Mouse (Mus musculus) adrenal gland, adult 2 months (tissue): ENCODE measurements at regions not wholly inside any gene's neighbourhood (a gene's known extent, or its start where the extent isn't known, plus 50 kb on each side); places are given as distances from the start of the nearest gene placed in this dataset.
A peak's percentile ranks its signal among the peaks of the same experiment; 100 is the strongest.

ENCODE experiments used
- DNase-seq: peaks from one replicate; pipeline ENCODE4 v3.0.0; 2021

DNA sequence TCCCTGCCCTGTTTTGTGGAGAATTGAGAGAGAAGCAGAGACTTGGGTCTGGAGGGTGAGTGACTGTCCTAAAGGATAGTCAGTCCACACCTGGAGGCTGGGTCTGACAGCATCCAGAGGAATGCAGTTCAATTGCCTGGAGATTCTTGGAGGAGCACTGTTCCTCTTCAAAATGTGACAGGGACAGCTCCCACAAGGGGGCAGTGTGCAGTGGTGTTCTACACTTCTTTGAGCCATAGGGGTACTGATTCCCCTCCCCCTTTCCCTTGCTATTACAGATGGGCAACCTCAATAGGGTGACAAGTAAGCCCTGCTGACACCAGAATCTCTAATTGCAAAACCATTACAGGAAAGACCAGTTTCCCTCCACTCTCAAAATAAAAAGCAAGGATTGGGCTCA lies 63.7 kb upstream of the Gm773 start:
- DNase-seq = peak; percentile 6

- peak; percentile 8 for DNase-seq
These were observed 61.5 kb upstream of the Gm773 start for GRCm38 (mm10) chrX:56274170-56274569.

DNA sequence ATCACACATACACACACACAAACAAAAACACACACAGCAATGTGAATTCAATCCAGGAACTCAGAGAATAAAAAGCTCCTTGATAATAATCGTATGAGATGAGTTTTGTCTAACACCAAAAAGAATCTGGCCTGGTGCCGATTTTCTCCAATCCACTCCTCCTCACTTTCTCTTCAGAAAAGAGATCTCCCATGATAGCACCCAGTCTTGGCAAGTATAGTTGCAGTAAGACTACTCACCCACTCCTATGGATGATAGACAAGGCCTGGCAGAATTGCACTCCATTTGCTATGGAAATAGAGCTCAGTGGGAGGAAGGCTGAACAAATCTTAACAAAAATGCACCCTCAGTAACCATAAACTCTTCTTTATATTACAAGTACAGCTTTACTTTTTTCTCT lies 57.0 kb upstream of the Gm773 start:
- no peak for DNase-seq
